Mouse (Mus musculus): ENCODE results near the gene Hint1. TPM values are rescaled to one million over a fixed set of nuclear protein-coding genes. Genes with fewer than 3 reads are reported as not detected.
"Not testable (repeated sequence)": the region's sequence is repeated elsewhere in the genome, so short reads cannot be mapped to it uniquely, and the experiment has no call there.

The Hint1 gene
- 100 to 1,000 TPM; 264 to 281 TPM for total RNA-seq (2021)

DNA sequence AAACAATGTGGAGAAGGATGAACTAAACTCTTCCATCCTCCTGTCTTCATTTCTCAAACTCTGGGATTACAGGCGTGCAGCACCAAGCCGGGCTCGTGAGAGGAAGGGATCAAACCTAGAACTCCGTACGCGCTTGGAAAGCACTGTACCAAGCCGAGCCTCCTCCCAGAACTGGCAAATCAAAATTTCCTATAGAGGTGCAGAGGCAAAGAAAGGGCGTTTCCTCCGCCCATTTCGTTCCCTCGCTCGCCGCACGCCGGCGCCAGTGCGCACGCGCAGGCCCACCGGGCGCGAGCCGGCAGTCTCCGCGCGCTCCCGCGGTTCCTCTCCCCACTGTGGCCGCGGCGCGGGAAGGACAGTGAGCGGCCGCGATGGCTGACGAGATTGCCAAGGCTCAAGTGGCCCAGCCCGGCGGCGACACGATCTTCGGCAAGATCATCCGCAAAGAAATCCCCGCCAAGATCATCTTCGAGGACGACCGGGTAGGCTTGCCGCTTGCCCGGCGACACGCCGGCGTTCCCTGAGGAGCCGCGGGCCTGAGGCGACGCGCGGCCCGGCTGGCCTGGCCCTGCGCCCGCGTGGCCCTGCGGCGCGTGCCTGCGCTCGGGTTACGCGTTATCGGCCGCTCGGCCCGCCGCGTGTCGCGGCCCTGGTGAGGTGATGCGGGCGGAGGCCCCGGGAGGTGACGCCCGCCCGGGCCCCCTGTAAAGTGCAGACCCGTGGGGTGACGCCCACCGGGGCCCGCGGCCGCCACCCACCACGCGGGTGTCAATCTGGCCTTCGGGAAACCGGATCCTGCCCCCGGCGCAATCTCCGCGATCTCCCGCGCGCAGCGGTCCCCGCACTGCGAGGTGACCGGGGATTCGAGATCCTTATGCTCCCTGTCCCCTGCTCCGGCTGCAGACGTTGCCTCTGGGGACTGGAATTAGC is at the start of gene Hint1:
Gene Hint1 (plus strand): TSS at position 265 of the 930 bp plus-strand sequence.
- DNase-seq: peak; percentile 93

DNA sequence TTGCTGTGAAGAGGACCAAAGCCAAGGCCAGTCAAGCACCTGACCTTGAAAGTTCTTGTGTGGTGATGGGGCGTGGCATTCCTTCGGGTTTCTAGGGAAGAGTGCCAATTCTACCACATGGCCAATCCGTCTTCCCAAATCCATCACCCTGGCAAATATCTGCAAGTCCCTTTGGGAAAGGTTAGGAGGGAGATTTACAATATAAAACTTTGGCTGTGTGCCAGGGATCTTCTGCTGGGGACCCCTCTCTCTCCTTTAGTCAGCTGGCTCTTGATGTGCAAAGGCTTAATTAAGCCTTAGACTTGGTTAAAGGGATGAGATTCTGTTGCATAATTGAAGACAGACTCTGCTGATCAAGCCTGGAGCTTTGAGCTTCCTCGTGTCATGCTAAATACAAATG is 48.7 kb upstream of the Hint1 start:
- no peak for DNase-seq

DNA sequence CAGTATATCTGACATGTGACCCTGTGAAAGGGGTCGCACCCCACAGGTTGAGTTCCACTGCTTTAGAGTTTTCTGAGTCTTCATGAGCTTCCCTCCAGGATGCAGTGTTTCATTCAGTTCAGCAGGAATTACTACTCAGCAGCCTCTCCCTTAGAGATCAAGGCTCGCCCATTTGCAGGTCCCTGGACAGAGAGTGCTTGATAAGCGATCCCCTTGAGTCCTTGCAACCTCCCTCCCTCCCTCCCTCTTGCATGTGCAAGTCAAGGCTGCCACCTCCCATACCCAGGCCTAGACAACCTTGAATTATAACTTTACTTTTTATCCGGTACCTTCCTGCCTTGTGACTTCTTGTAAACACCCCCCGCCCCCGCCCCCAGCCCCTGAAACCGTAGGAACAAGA is 46.7 kb upstream of the Hint1 start:
- DNase-seq: no peak

DNA sequence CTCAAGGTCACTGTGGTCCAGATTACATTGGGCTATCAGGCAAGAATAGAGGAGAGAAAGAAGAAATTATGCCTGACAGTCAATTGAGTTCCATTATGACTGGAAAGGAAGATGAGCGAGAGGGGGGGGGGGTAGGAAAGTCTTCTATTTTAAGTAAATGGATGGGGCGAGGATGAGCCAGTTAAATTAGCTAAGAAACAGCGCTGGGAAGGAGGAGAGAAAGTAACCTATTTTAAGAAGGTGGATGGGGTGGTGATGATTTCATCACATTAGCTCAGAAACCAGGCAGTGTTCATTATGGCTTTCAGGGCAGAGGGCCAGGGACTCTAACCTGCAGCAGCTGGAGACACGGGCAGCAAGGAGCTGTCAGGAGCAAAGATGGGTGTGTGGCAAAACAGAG is 42.7 kb upstream of the Hint1 start:
- DNase-seq: no peak

DNA sequence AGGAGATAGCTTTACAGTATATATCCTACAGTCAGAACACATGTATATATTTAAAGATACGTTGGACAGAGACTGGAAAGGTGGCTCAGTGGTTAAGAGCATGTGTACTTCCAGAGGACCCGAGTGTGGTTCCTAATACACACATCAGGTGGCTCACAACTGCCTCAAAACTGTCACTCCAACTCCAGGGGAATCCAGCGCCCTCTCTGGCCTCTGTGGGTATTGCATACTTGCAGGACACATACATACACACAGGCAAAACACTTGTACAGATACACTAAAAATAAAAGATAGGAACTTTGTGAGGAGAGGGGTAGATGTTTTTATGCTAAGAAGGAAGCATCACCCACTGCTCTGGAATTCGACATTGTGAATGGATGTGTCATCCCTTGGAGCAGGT is 40.4 kb upstream of the Hint1 start:
- no peak for DNase-seq

DNA sequence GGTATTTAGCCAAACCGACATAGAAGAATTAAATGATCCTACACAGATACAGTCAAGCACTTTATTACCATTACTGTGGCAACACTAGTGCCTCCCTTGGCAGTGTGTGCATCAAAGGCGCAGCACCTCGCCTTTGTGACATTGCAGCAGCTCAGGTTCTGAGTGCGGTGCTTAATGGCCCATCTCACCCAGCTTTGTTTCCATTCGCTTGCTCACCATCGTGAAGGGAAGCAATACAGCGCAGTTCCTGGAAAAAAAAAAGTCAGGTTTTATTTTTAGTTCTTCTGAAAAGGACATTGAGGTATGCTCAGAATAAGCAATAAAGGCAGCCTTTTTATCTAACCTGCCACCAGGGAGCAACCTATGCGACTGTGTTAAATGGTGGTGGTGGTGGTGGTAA is 39.4 kb upstream of the Hint1 start:
- no peak for DNase-seq

DNA sequence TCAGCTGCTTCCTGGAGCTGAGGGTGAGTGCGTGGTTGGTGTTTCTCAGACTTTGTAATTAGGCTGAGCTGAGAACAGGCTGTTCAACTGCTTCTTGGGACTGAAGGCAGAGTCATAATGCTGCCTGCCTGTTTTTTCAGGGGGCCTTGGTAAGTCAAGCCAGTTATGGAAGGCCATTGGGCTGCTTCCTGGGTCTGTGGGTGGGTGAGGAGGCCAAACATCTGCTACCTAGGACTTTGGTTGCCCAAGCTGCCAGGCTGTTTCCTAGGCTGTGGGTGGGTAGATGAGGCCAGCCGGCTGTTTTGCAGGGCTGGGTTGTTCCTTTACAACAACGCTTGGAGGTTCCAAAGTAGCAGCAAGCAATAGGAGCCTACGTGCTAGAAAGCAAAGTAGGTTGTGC is 32.4 kb upstream of the Hint1 start:
- peak; percentile 79 to 85 for DNase-seq

DNA sequence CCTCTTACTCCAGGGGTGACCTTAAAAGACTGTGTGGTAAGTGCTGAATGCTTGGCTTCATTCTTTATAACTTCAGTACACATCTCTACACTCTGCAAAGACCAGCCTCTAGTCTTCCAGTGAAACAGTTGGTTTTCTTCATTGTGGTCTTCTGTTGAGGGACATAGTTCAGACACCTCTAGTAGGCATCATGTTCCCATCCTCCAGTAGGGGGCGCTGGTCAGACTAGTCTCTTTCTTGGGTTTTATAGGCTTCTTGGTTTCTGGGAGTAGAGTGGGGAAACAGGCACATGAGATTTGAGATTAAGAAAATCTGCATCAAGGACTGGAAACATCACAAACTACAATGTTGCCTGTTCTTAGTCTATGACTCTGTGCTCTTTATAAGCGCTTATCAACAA is 31.6 kb upstream of the Hint1 start:
- no peak for DNase-seq

DNA sequence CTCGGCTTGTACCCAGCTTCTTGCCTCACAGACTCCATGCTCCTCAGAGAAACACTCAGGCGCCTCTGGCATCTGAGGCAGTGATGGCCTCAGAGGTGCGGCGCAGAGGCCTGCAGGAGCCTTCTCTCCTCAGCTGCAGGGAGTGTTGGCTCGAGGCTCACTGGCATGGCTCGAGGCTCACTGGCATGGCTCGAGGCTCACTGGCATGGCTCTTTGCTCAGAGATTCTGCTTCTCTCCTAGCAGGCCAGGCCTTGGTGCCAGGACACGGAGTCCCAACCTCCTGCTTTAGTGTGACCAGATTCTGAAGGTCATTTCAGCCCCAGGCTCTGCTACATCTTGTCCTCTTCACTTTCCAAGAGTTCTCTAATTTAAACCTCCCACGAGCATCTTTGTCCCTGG is 30.1 kb upstream of the Hint1 start:
- no peak for DNase-seq

DNA sequence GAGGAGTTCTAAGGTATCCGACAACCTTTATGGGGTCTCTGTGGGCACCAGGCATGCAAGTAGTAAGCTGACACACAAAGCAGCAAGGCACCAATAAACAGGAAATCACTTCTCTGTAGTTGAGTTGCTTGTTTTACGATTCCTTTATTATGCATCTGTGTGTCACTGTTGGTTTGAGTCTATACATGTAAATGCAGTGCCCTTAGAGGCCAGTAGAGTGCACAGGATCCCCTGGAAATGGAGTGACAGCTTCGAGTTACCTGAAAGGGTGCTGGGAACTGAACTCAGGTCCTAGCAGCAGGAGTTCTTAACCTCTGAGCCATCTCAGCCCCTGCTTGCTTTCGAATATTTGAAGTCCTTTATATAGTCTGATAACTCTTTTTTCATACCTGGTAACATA is 26.5 kb upstream of the Hint1 start:
- DNase-seq: no peak

DNA sequence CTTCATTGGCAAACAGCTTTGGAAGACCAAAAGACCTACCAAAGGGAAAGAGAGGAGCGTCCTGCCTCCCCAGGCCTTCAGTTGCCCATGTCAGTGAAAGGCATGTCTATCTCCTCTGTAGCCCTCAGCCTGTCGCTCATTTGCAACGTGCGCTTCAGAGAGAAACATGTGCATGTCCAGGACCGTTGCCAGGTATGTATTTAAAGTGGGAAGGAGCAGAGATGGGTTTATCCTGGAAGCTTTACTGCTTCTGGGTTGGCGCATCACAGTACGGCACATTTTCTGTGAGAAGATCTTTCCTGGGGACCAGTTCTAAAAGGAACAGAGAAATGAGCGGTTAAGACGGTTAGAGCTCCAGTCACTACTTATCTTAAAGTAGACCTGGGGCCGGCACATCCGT is 25.3 kb upstream of the Hint1 start:
- DNase-seq: no peak

DNA sequence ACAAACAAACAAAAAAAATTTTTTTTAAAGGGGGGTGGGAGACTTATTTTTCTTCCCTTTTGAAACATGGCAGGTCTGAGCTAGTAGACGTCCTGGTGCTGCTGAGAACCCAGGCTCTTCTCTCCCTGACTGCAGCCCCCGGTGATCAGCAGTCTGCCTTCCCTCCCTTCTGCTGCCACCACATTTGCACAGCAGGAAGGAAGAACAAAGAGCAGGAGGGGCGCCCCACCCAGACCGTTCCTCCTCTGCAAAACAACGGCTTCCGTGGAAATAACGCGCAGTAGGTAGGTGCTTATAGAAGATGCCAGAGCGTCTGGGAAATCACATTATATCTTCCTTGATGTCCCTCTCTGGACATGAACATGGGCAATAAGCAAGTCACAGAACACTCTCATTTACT is 21.8 kb upstream of the Hint1 start:
- DNase-seq: no peak

DNA sequence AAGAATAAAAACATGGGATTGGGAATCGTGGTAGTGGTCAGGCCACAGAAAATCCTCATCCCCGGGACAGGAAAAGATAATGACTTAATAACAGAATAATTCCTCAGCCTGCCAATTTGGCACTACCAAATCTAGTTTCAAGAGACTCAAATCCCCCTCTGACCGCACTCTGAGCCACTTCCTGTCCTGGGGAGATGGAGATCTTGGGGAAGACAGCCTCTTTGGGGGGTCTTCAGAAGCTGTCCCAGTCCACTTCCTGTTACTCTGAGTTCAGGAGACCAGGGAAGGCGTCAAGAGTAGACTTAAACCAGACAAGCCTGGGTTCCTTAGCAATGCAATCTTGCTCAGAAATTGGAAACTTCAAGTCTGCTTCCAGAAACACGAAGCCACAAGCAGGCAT is 21.2 kb upstream of the Hint1 start:
- no peak for DNase-seq

DNA sequence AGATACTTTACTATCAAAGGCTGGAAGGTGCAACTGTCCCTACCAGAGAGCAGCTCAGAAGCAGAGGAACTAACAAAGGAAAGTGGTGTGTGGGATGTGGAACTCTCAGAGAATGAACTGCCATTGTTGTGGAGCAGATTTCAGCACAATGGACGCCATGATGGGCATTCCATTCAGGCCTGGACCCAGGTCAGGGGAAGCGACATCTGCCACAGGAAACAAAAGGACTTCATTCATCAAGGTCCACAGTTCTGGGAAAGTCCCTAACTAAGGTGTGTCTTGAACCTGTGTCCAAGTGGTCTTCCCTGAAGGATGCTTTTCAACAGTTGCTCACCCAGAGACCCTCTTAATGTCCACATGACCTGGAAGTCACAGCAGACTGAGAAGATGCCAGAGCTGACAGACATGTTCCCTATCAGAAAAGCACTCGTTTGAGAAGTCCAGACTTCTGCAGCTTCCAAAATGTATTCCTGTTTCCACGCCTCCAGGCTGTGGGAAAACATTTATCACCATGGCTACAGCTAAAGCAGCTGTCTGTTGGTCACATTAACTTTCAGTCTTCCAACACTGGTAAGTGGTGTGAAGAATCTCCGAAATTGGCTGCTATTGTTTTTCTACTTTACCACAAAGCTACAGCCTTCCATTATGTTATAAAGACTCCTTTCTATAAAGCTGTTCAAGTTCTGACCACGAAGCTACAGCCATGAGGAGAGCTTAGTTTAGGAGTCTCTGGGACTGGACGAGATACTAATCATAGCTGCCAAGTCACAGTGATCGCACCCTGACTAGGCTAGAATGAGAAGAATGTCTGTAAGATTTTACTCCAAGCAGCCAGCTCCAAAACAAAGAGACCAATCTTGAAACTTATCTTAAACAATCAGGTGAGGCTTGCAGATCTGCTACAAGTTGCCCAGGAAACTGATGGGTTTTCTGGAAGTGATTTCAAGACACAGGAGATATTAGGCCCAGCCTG is 20.4 kb upstream of the Hint1 start:
- DNase-seq: no peak

DNA sequence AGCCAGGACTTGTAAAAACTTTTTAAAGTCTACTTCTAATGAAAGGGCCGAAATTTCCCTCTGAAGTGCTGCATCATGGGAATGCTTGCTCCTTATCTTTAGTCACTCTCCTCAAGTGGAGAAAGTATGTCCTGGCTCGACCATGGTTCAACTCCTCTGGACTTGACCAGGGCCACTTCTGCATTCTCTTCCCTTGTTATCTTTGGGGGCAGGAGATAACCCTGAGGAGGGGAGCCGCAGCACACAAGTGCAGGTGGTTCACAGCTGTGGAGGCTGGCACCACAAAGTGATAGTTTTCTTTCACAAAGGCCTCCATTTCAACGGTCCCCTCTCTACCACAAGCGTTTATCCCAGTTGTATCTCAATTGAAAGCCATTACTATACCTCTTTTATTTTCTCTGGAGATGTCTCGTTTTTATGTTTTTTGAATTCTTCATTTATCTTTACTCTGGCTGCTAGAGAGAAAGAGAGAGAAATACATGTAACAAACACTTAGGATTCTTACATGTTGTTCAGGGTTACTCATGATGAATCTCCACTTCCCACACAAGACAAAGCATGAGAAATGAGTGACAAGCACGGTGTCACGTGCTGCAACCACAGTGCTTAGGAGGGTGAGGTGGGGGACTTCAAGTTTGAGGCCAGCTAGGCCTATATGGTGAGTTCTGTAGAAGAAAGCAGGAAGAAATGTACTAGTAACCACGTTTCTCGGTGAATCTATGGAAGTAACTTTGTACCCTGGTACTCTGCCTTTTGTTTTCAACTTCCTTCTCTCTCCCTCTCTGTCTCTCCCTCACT is 16.0 kb upstream of the Hint1 start:
- DNase-seq: no peak

DNA sequence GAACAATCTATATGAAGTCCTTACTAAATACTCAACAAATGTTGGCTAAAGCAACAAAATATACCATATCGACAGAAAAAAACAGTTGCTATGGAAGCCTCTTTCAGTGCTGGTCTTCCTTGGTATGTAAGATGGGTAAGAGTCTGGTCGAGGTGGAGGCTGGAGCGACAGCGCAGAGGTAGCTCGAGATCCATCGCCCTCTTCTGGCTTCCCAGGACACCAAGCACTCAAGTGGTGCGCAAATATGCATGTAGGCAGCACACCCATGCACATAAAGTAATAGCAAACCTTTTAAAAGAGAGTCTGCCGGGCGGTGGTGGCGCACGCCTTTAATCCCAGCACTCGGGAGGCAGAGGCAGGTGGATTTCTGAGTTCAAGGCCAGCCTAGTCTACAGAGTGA is 14.5 kb upstream of the Hint1 start:
- DNase-seq: no peak

DNA sequence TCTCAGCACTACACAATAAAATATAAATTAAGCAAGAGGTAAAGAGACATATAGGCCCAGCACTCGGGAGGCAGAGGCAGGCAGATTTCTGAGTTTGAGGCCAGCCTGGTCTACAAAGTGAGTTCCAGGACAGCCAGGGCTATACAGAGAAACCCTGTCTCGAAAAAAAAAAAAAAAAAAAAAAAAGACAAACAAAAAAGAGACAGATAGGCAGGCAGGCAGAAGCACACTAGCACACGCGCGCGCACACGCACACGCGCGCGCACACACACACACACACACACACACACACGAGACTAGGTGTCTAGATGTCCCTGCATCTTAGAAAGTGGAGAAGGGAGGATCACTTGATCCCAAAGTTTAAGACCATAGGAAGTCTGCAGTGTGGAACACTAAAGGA is 7.3 kb upstream of the Hint1 start:
- DNase-seq: not testable (repeated sequence)

DNA sequence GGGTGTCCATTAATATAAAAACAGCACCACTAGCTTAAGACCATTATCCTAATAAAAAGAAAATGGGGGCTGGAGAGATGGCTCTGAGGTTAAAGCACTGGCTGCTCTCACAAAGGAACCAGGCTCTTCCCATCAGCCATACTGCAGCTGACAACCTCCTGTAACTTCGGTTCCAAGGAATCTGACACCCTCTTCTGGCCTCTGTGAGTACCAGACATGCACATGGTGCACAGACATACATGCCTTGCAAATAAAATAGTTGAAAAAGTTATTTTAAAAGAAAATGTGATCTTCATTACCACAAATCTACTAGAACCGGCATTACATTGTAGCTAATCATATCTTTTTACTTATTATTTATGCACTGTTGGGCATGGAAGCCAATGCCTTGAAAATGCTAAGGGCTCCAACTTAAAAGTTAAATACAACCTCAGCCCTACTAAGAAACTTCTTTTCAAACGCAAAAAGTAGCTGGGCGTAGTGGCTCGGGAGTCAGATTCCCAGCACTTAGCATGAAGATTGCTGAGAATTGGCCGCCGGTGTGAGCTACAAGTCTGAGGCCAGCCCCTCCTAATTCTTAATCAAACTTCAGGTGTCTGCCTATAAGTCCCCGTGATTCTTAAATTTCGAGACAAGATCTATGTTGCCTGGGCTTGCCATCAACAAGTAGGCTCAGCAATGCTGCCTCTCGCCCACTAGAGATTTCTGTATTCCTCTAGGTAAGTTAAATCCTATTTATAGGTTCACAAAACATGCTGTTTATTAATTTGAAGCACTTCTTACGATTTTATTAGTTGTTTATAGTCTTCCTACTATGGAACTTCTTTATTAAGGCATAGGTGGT is 6.6 kb upstream of the Hint1 start:
- DNase-seq: no peak

DNA sequence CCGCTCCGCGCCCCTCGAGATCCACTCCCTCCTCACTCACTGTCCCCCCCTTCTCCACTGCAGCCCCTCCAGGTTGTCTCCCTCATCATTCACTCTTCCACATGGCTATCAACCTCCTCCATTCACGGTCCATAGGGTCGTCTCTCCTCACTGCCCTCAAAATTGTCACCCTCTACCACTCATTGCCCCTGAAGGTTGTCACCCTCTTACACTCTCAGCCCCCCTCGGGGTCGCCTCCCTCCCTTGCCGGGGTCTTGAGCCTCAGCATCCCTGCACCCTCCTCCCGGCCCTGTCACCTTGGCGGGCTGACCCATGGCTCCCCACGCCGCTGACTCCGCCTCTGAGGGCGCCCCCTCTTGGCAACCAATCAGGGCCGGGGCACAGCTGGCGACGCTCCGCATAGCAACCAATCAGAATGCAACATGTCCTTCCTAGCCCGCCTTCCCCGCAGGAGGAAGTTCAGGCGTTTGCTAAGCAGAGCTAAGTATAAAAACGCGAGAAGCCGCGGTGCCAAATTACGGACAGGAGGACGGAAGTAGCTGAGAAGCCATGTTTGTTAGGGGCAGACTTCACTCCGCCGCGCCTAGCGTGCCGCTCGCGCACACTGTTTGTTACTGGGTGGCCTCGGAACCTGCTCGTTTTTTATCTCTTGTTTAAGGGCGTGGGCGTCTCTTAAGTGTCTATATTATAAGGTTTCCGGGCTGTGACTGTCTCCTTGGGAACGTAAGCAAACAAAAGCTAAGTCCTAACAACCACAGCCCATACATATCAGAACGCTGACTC is 5.7 kb upstream of the Hint1 start, which contains the start of gene Lyrm7:
Gene Lyrm7 (minus strand): TSS at position 661 of the 783 bp plus-strand sequence.
- DNase-seq: peak; percentile 95 to 97
